Mouse (Mus musculus): ENCODE data around the gene Gsx2. TPM values are rescaled to one million over a fixed set of nuclear protein-coding genes. Genes with fewer than 3 reads are reported as not detected.

Gene Gsx2
- total RNA-seq, 2 experiments from 2014 or later: 0.76 TPM; not detected in 1

GRCm38 (mm10) chr5:75076326-75077050, 1.1 kb downstream of the Gsx2 start:
- no peak for DNase-seq

DNA sequence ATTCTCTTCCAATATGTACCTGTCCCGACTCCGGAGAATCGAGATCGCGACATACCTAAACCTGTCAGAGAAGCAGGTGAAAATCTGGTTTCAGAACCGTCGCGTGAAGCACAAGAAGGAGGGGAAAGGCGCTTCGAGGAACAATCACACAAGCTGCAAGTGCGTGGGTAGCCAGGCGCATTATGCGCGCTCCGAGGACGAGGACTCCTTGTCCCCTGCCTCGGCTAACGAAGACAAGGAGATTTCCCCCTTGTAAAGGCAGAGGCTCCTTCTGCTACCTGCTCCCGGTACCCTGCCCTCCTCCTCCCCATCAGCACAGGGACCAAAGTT, 1.6 kb downstream of the Gsx2 start:
- no peak for DNase-seq

DNA sequence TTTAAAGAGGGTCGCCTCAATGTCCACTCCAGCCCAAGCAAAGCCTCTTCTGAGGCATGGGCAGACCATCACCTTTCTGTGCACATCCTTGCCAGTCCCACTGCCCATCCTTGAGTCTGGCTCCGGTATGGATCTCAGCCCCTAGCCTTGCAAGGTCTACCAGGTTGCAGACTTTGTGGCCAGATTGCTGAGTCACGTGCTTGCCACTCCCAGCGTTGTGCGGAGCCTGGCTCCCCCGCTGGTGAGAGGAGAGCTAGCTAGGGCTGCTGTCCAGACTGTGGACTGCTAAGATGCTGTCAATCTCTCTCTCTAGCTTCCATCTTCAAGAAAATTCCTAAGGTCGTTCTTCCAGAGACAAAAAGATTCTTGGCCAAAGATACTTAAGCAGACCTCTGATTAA, 4.2 kb downstream of the Gsx2 start:
- no peak for DNase-seq

- DNase-seq: no peak
Measured at GRCm38 (mm10) chr5:75082439-75082838, 7.0 kb downstream of the Gsx2 start.

GRCm38 (mm10) chr5:75083061-75083460, 7.7 kb downstream of the Gsx2 start:
- no peak for DNase-seq

DNA sequence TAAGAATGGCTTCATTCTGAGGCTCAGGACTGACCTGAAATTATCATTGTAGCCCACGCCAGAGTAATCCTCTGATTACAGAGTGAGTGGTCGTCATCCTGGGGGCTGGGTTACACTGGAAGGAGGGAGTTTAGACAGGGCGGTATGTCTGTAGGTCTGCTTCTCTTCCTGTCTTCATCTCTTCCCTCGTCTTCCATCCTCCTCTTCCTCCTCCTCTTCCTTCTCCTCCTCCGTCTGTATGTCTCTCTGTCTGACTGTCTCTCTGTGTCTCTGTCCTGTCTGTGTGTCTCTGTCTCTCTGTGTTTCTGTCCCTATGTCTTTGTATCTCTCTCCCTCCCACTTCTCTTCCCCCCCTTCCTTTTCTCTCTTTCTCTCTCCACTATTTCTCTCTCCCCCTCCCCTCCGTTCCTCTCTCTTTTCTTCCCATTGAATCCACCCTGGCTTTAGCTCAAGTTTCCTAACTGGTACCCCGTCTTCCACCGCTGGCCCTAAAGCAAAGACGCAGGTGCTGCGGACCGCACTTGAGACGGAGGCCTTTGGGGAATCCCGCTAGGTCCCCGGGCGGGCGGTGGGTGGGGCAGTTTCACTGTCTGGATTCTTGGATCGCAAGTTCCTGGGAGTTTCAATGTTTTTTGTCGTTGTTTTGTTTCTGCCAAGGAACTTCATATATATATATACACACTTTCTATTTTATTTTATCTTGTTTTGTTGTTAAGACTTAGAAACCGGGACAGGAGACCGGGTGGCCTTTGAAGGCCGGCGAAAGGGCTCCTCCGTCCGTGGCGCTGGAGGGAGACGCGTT, 8.4 kb downstream of the Gsx2 start:
- no peak for DNase-seq

GRCm38 (mm10) chr5:75084393-75084870, 9.0 kb downstream of the Gsx2 start:
- no peak for DNase-seq

DNA sequence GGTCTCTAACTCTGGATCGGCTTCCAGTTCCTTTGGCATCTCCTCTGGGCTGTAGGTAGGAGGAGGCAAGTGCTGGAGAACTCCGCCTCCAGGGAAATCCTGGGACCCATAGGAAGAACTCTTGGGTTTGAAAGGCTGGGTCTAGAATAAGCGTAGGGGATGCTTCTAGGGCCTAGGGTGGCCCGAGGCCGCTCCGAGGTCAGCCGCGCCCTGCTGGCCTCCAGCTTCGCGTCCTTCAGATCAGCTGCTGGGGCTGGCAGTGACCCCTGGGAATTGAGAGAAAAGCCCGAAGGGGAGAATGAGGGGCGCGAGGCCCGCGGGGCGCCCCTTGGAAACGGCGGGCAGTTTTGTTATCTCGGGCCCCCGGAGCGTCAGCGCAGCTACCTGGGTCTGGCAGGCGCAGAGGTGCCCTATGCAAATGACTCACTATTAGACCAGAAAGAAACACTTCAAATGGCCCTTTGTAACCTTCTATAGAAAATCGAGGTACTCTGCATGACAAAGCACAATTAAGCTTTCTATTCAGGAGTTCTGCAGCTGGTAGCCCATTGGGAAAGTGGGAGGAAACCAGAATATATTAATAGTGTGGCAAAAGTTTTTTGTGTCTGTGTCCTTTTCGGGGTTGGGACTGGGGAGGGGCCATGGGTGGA, 9.6 kb downstream of the Gsx2 start:
- DNase-seq: no peak

DNA sequence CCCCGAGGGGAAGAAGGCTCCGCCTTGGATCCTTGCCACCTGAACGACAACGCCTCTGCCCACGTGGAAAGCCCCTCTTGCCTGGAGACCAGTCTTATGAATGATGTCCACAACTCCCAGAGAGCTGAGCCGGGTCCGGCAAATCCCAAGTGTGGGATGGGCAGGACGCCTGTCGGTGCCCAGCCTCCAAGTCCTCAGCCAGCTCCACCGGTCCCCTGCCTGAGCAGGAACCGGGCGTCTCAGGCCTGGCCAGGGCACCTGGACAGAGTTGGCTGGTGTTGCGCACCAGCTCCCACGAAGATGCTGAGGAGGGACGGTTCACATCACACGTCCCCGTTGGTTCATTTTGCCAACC, 10.1 kb downstream of the Gsx2 start:
- no peak for DNase-seq

GRCm38 (mm10) chr5:75085906-75086305, 10.5 kb downstream of the Gsx2 start:
- DNase-seq: no peak

- no peak for DNase-seq
Measured at GRCm38 (mm10) chr5:75106511-75106910, 31.1 kb downstream of the Gsx2 start.

DNA sequence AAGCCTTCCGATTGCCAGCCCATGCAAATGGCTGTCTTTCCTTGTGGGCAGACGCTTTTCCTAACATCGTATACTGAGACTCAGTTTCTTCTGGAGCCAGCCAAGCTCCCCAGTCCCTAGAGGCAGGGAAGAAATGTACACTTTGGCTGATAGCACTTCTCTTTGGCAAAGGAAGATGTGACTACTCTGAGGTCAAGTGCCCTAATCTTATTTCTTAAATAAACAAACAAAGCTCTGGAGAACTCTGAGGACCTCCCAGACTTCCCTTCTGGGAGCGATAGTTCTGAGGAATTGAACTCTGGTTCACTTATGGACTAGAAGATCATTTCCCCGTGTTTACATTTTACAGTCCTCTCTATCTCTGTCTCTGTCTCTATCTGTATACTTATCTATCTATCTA, 34.0 kb downstream of the Gsx2 start:
- no peak for DNase-seq

DNA sequence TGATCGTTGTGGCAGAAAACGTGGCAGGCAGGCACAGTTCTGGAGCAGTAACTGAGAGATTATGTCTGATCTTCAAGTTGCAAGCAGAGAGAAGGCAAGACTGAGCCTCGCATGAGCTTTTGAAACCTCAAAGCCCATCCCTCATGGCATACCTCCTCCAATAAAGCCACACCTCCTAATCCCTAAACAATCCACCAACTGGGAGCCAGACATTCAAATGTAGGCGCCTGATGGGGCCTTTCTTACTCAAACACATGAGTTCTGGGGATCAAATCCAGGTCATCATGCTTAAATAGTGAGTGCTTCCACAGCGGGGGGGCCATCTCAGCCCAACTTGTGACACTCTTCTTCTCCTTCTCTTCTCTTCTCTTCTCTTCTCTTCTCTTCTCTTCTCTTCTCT, 36.4 kb downstream of the Gsx2 start:
- DNase-seq: no peak

- DNase-seq: no peak
Measured at GRCm38 (mm10) chr5:75118840-75119239, 43.4 kb downstream of the Gsx2 start.

DNA sequence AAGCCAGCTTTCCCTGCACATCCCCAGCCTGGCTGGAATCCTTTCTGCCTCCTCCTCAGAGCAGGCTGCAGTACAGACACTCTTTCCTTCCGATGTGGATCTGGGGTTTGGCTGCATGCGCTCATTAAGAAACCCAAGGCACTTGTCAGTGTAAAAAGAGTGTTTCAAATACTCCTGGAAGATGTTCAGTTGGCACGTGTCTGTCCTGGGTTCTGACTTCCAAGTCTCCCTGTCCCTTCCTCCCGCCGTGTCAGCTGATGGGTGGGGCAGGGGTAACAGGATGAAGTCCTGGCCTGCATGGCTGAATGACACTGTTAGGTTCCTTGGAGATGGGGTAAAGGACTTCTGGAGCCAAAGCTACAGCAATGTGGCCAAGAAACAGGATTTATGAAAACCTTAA, 46.2 kb downstream of the Gsx2 start:
- DNase-seq: peak in 1 of 2 experiments; percentile 8

Other genes starting within 250 kb of the Gsx2 start
- 10 to 100 TPM; 19.3 to 19.5 TPM for gene Chic2, start 30.8 kb upstream of the Gsx2 start, total RNA-seq (2021)
- 10 to 100 TPM; 37.0 to 40.1 TPM for gene Pdgfra, start 76.7 kb downstream of the Gsx2 start, total RNA-seq (2021)